Mouse (Mus musculus): ENCODE data around the gene Trim25. TPM values are rescaled to one million over a fixed set of nuclear protein-coding genes. Genes with fewer than 3 reads are reported as not detected.

Trim25 gene
- total and polyA plus RNA-seq, 3 experiments: 22.2 to 43.0 TPM; not detected in 1

DNA sequence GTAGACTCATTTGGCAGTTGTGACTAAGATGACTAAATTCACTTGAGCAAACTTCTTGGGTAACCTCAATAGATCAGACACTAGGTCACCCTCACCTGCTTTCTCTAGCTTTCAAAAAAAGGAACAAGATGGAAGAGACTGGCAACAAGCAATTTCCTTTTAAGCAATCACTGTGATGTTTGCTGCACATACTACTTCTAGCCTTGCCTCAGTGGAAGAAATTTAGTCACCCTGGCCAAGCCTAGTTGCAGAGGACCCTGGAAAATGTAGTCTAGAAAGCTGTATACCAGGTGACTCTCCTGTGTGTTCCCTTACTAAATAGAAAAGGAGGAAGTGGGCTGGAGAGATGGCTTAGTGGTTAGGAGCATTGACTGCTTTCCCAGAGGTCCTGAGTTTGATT, 7.2 kb downstream of the Trim25 start:
- Histone ChIP-seq H3K27me3 (ENCODE audit: control insufficient read depth in 1 of 2, insufficient read depth in 2 of 2, low read length in 2 of 2) (no peaks in the 10 kb centered on the region), H3K27ac (ENCODE audit: control insufficient read depth, low read depth, low read length) (no peak overlapping the region), H3K9ac (ENCODE audit: control insufficient read depth, low read depth, low read length, poor library complexity, severe bottlenecking) (no peak overlapping the region), H3K9me3 (replicated peaks; ENCODE audit: insufficient read depth, low read length) (no peaks in the 10 kb centered on the region), H3K4me1 (ENCODE audit: control insufficient read depth in 1 of 2, insufficient read depth in 2 of 2, low read length in 2 of 2) (peaks cover 2 to 15% of the 10 kb centered on the region in 2 experiments; a peak in 3 of 4 replicates), H3K36me3 (ENCODE audit: control insufficient read depth in 1 of 2, insufficient read depth in 2 of 2, low read length in 2 of 2) (peaks cover 9 to 26% of the 10 kb centered on the region in 2 experiments), H3K4me3 (ENCODE audit: control insufficient read depth in 1 of 2, insufficient read depth in 1 of 2, low read depth in 2 of 2, low read length in 2 of 2) (no peak overlapping the region), H3K79me2 (ENCODE audit: control insufficient read depth, insufficient read depth, low read length, poor library complexity) (peaks cover 28% of the 10 kb centered on the region)
- no peak for DNase-seq (ENCODE audit: low read depth, low spot score)
- TF ChIP-seq POLR2AphosphoS2 (IDR thresholded peaks at IDR 0.05; ENCODE audit: low read length) (no peak), TBP (IDR thresholded peaks at IDR 0.05; ENCODE audit: low read depth, low read length) (no peak)

DNA sequence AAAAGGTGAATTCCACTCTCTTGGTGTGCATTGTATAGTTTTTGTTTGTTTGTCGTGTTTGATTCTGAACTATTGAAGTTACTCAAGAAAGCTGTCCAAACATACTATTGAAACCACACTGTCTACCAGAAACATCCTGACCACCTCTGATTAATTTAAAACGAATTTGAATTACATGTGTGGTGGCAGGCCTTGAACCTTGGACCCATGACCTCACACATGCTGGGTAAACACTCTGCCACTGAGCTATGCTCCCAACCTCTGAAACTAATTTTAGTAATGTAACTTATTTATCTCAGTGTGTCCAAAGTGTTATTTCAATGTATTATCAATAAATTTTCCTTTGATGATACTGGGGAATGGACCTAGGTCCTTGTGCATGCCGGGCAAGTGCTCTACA, 8.4 kb downstream of the Trim25 start:
- H3K27ac ChIP-seq (ENCODE audit: control insufficient read depth, low read depth, low read length): no peak overlapping the region
- no peak overlapping the region for H3K9ac ChIP-seq (ENCODE audit: control insufficient read depth, low read depth, low read length, poor library complexity, severe bottlenecking)
- no peak for DNase-seq (ENCODE audit: low read depth, low spot score)
- peaks cover 18% of the 10 kb centered on the region for H3K79me2 ChIP-seq (ENCODE audit: control insufficient read depth, insufficient read depth, low read length, poor library complexity)
- peaks cover 3 to 32% of the 10 kb centered on the region in 2 experiments for H3K36me3 ChIP-seq (ENCODE audit: control insufficient read depth in 1 of 2, insufficient read depth in 2 of 2, low read length in 2 of 2)
- H3K4me3 ChIP-seq (ENCODE audit: control insufficient read depth in 1 of 2, insufficient read depth in 1 of 2, low read depth in 2 of 2, low read length in 2 of 2): no peak overlapping the region
- no peak for TF ChIP-seq POLR2A (IDR thresholded peaks at IDR 0.05; ENCODE audit: control insufficient read depth in 1 of 2, insufficient read depth in 1 of 2, low read depth in 1 of 2, low read length in 2 of 2, poor library complexity in 1 of 2)
- TF ChIP-seq E2F4 (IDR thresholded peaks at IDR 0.05; ENCODE audit: borderline replicate concordance, low read depth, low read length): no peak
- no peak for TF ChIP-seq MEF2A (IDR thresholded peaks at IDR 0.05; ENCODE audit: extremely low read depth, insufficient replicate concordance, low read depth, low read length, poor library complexity, severe bottlenecking)
- TF ChIP-seq CHD2 (IDR thresholded peaks at IDR 0.05; ENCODE audit: low read length): no peak
- TF ChIP-seq SIN3A (IDR thresholded peaks at IDR 0.05; ENCODE audit: low read length): no peak
- no peak for TF ChIP-seq USF2 (IDR thresholded peaks at IDR 0.05; ENCODE audit: borderline replicate concordance in 1 of 2, insufficient read depth in 1 of 2, low read depth in 1 of 2, low read length in 2 of 2)
- TF ChIP-seq ELF1 (IDR thresholded peaks at IDR 0.05; ENCODE audit: low read depth, low read length): no peak
- H3K4me1 ChIP-seq (ENCODE audit: control insufficient read depth in 1 of 2, insufficient read depth in 2 of 2, low read length in 2 of 2): peaks cover 0 to 6% of the 10 kb centered on the region in 2 experiments; a peak in 2 of 4 replicates
- no peaks in the 10 kb centered on the region for H3K9me3 ChIP-seq (replicated peaks; ENCODE audit: insufficient read depth, low read length)
- no peaks in the 10 kb centered on the region for H3K27me3 ChIP-seq (ENCODE audit: control insufficient read depth in 1 of 2, insufficient read depth in 2 of 2, low read length in 2 of 2)

DNA sequence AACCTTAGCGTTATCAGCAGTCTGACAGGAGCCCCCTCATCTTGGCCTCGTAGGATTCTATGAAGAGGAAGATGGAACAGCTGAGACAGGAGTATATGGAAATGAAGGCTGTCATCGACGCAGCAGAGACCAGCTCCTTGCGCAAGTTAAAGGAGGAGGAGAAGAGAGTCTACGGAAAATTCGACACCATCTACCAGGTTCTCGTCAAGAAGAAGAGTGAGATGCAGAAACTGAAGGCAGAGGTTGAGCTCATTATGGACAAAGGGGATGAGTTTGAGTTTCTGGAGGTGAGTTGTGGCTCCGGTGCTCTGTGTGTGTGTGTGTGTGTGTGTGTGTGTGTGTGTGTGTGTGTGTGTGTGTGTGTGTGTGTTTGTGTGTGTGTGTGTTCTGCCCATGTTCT, 9.9 kb downstream of the Trim25 start:
- TF ChIP-seq ZC3H11A (IDR thresholded peaks at IDR 0.05; ENCODE audit: low read depth, low read length) (no peak), TBP (IDR thresholded peaks at IDR 0.05; ENCODE audit: low read depth, low read length) (no peak), GABPA (IDR thresholded peaks at IDR 0.05; ENCODE audit: low read depth, low read length) (no peak), CTCF (IDR thresholded peaks at IDR 0.05 in 2 of 3, conservative IDR thresholded peaks at IDR 0.05 in 1 of 3; ENCODE audit: control insufficient read depth in 1 of 3, insufficient read depth in 1 of 3, low read depth in 2 of 3, low read length in 3 of 3, poor library complexity in 1 of 3, severe bottlenecking in 1 of 3) (no peak), MYC (IDR thresholded peaks at IDR 0.05; ENCODE audit: low read depth, low read length) (no peak), TCF12 (IDR thresholded peaks at IDR 0.05; ENCODE audit: low read depth, low read length) (no peak), MAZ (IDR thresholded peaks at IDR 0.05; ENCODE audit: low read depth, low read length) (no peak), KAT2A (conservative IDR thresholded peaks at IDR 0.05; ENCODE audit: low read depth, low read length) (no peak), SIN3A (IDR thresholded peaks at IDR 0.05; ENCODE audit: low read length) (no peak), ELF1 (IDR thresholded peaks at IDR 0.05; ENCODE audit: low read depth, low read length) (no peak), MXI1 (IDR thresholded peaks at IDR 0.05; ENCODE audit: low read depth, low read length) (no peak)
- Histone ChIP-seq H3K27me3 (ENCODE audit: control insufficient read depth in 1 of 2, insufficient read depth in 2 of 2, low read length in 2 of 2) (no peaks in the 10 kb centered on the region), H3K9ac (ENCODE audit: control insufficient read depth, low read depth, low read length, poor library complexity, severe bottlenecking) (no peak overlapping the region), H3K27ac (ENCODE audit: control insufficient read depth, low read depth, low read length) (no peak overlapping the region), H3K79me2 (ENCODE audit: control insufficient read depth, insufficient read depth, low read length, poor library complexity) (peaks cover 5% of the 10 kb centered on the region; the same call in 1 of the 2 replicates), H3K4me1 (ENCODE audit: control insufficient read depth in 1 of 2, insufficient read depth in 2 of 2, low read length in 2 of 2) (no peaks in the 10 kb centered on the region), H3K9me3 (replicated peaks; ENCODE audit: insufficient read depth, low read length) (no peaks in the 10 kb centered on the region), H3K4me3 (ENCODE audit: control insufficient read depth in 1 of 2, insufficient read depth in 1 of 2, low read depth in 2 of 2, low read length in 2 of 2) (no peak overlapping the region), H3K36me3 (ENCODE audit: control insufficient read depth in 1 of 2, insufficient read depth in 2 of 2, low read length in 2 of 2) (peaks cover 0 to 35% of the 10 kb centered on the region in 2 experiments; a peak in 2 of 4 replicates)
- no peak for DNase-seq (ENCODE audit: low read depth, low spot score)
